Mouse (Mus musculus) cerebellum, adult 11 months (tissue): Measurements from ENCODE around the gene Col24a1.

ENCODE experiments used
- DNase-seq: peaks from one replicate; pipeline ENCODE4 v3.0.0; 2022

The Col24a1 gene

DNA sequence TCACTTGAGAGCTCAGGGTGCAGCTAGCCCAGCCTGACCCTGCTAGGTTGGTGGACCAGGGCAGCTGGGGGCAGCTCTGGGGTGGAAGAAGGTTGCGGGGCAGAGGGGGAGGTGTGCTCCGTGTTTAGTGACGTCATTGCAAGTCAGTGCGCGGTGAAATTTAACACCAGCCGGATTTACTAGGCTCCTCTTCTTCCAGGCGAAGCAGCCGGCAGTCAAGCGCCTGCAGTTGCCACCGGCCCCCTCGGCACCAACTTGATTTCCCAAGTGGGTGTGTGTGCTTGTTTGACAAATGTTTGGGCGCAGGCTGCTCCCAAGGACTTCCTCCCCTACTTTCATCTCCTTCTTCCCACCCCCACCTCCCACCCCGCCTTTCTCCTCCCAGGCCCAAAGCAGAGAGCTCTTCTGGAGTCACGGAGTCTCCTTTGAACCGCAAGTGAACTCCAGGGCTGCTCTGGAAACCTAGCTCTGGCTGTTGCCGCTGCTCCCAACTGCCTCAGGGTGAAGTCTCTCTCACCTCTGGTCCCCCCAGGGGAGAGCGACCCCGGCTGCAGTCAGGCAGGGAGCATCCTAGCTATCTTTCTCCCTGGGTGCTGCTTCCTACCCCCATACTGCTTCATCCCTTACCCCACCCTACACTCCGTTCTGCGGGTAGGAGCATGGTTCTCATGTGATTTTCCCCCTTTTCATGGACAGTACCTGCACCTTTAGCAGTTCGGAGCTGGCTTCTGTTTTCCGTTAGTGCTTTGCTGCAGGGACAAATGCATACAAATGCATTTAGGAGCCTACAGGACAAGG, at the start of gene Col24a1:
TSS of gene Col24a1 (plus strand) at position 136 of the 798 bp plus-strand sequence.
- DNase-seq = no peak

DNA sequence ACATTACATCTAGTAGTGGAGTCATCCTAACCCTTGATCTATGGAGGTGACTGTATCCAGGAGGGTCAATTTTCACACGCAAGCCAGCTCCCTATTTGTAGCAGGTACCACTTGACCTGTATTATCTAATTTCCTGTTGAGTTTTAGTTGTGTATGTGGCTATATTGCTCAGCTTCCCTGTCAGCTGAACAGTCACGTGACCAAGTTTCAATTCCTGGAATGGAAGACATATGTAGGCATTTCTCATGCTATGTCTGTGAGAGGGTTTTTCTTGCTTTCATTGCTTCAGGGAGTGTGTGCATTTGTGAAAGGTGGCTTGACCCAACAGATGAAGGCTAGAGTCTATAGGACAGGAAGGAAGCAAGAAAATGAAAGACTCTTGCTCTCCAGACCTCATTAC, 44.2 kb upstream of the Col24a1 start:
- no peak for DNase-seq

DNA sequence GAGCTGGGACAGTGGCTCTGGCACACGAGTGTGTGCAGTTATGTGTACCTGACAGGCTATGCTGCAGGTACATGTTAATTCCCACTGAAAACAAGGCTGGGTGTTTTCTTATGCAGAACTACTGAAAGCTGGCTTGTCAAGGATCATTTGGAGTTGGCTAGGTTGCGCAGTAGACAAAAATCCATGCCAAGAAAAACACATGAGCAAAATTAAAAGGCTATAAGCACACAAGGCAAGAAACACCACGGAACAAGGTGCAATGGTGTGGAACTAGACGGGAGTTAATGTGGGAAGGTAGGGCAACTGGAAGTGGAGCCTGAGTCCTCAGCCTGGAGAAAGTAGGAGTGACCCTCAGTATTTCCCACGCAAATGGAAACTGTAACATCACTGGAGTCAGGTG, 39.2 kb upstream of the Col24a1 start:
- DNase-seq = no peak

DNA sequence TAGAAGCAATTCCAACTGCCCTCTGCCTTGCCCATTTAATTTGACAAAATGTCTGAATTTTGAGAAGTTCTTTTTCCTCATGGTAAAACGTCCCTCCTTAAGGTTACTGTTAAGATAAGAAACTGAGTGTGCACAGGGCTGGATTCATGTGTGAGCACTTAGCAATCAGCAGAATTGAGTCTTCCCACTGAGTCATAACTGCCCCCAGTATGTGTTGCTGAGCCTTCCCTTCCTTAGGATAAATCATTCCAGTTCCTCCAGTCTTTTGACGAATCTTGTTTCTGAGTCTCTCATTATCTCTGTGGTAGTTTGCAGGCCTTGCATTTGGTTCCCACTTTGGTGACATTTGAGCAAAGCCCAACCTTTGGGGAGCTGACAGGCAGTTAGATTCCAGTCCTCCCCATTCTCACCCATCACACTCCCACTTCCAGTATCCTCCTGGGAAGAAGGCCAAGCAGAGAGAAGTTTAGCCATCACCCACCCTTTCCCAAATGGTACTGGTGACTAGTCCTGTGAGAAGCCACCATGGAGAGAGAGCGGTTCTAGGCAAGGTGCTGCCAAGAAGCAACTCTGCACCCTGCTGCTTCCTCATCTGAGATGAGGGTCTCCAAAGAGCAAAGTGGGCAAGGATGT, 37.4 kb upstream of the Col24a1 start:
- DNase-seq = no peak

DNA sequence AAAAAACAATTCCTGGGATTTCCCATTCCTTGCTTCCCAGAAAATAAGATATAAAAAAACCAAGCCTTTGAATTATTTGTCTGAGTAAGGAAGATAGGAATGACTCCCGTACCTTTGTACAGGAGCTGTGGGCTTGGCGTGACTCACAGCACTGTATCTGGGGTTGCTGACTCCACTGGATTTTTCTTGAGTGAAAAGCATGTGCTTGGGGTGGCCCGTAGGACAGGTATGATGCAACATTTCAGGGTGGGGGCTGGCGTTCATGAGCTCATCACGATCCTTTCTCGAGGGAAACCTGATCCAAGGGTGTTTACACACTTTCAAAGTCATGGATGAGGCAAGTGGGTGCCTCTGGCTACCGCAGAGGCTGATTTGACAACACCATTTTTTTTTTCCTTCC, 35.6 kb upstream of the Col24a1 start:
- no peak for DNase-seq

DNA sequence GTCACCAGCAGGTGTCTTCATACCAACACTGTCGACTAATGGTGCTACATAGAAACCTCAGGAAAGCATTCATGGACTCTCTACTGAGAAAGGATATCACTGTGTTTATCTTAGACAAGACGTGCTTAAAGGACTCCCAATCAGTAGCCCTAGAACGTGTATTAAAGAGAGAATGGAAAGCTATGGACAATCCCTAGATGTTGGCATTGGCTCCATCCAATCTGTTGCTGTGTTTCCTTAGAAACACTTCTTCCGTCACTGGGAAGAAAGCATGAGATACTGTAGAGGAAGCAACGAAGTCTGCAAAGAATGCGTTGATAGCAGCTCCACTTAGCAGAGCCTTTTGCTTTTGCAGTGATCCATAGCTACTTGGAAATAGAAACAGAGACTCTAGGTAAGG, 32.6 kb upstream of the Col24a1 start:
- no peak for DNase-seq

DNA sequence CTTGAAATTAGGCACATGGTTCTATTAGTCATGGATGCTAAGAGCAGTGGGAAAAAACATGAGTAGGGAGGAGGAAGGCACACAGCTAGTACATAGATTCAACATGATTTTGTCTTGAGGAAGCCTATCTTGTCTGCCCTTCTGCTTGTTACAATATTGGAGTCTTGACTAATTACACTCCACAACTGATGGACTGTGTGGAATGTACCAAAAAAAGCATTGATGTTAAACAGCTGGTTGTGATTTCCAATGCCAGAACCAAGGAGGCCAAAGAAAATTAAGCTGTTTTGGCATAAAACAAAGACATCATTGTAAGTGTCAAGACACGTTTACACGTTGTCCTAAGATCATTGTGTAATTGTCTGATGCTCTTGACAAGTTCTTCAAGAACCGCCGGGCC, 29.1 kb upstream of the Col24a1 start:
- DNase-seq = no peak

DNA sequence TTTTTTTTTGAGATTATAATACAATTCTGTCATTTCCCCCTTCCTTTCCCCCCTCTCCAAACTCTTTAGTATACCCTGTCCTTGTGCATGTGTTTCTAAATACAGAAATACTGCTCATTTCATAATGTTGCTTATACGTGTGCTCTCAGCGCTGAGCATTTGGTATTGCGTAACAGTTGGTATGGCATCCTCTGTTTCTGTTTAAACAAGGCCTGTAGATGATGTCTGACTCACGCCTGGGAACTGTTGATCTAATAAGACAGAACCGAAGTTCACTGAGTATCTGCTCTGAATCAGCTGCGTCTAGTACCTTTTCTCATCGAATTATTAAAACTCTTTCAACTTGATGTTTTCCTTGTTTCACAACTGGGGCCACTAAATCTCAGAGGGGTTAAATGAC, 24.2 kb upstream of the Col24a1 start:
- no peak for DNase-seq

DNA sequence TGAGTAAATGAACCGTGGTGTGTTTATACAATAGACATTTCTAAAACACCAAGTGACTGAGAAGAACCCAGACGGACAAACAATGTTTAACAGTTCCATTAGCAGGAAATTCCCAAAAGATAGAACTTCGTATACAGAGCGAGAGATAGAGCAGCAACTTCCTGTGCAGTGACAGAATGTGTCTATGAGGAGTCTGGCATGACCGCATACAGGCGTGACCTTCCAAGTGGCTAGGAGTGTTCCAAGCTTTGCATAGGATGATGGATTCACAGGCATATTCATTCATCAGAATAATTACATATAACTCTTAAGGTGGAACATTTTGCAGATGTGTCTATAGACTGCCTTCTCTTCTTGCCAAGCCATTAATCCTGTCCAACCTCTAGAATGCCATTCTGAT, 18.1 kb upstream of the Col24a1 start:
- no peak for DNase-seq

DNA sequence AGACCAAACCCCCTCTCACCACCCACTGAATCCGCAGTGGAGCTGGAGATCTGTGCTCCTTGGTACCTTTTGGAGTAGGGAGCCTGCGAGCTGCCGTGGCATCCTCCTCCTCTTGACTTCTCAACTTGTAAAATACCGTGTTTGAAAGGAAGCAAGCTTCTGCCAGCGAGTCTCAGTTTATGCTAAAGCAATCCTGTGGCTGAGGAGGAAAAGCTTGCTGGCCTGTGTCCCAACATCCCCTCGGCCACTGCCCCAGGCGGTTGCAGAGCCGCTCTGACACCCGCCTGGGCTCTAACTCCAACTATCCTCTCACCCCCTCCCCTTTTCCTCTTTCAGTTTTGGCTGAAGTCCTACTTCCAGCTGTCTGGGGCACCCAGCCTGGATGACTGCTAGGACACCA, 935 bp downstream of the Col24a1 start:
- no peak for DNase-seq

DNA sequence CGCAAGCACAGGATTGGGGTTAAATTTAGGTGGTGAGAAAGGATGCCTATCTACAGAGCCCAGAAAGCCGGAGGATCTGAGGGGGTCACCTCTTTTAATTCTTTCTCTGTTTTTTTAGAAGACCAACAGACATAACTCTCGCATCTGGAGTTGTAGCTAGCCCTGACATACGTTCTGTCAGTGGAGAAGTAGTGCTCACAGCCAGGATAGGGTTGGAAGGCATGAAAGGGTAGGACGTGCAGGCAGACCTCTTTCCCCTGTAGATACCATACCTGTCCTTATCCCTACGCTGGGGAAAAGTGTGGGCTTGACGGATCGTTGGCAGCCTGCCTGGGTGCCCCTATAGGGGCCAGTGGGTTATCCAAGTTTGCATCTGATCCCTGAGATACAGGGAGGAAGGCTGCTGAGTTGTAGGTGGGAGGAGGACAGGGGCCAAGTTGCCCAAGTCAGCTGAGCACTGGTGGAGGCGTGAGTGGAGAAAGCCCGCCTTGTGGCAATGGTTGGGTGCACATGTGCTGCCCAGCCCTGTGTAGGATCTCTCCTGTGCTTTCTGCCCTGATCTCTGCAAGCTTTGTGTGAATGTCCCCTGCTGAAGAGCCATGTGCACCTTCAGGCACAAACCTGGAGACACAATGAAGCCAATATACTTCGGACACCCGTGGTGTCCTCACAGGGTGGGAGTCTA, 1.5 kb downstream of the Col24a1 start:
- no peak for DNase-seq

DNA sequence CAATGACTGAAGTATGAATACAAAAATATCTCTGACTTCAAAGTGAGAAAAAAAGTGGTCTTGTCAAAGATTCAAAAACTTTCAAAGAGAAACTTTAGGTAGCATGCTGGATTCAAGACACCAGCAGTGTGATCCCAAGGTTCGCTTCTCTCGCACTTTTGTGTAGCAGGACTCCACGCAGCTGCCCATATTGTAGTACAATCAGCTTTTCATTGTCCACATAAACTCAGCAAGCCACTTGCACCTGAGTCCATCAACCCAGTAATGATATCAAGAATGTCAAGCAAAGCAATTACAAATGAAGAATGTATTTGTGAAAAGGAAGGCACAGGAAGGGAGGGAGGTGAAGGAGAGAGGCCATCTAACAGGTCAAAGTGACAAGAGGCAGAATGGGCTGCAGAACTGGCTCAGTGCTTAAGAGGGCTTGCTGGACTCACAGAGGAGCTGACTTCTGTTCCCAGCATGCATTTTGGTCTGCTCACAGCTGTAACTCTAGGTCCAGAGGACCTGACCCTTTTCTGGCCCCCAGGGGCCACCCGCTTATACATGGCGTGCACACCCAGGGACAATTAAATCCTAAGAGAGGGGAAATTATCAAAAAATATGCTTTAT, 7.8 kb downstream of the Col24a1 start:
- no peak for DNase-seq

DNA sequence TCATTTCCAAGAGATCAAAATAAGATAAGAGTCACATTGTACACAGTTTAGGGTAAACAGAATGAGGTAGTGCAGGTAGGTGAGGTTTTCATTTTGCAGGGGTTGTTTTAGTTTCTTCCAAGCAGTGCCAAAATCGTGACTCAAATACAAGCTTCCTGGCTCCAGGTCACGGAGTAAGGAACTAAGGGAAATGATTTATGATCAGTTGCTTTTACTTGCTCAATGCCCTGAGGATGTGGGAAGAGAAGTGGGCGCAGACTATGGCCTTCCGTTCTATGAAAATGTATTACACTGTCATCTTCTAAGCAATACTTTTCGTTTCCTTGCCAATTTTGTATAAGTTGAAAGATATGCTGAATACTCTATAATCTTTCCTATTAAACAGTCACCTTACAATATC, 13.0 kb downstream of the Col24a1 start:
- no peak for DNase-seq

DNA sequence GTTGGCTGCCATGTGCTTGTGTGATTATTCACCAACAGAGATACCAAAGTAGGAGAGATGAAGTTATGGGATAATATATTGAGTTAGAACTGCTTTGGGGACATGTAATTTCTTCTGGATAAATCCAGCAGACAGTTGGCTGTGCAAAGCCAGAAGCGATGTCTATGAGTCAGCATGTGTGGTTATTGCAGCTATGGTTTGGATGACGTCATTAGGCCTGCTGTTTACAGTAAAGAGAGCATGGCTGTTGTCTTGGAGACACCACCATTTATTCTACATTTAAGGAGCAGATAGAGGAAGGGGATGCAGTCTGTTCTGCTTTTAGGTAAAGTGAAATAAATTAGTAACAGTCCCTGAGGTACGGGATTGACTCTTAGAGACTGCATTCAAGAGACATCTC, 14.9 kb downstream of the Col24a1 start:
- no peak for DNase-seq

DNA sequence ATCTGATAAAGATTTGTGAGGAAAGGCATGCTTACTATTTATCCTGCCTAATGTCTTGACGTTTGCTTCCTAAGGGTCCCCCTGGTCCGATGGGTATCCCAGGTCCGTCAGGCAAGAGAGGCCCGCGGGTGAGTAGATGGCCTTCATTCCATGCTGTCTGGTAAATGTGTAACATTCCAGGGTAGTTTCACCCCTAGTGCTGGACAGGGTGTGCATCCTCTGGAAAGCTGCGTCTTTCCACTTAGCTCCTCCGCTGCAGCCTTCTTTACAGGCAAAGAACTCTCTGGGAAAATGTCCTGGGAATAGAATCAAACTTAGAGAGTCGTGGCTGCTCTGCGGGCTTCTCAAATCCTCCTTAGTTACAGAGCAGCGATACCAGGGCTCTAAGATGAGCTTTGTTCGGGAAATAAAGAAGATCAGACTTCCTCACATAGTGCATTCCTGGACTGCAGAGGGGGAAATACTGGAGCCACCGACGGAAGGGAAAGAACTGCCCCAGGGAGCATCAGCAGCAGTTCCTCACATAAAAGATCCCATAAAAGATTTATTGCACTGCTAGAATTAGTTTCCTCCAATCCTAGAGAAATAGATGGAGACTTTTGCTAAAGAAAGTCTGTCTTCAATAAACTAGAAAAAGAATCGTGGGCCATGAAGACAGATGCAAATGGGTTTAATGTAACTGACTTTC, 28.5 kb downstream of the Col24a1 start:
- DNase-seq = no peak

DNA sequence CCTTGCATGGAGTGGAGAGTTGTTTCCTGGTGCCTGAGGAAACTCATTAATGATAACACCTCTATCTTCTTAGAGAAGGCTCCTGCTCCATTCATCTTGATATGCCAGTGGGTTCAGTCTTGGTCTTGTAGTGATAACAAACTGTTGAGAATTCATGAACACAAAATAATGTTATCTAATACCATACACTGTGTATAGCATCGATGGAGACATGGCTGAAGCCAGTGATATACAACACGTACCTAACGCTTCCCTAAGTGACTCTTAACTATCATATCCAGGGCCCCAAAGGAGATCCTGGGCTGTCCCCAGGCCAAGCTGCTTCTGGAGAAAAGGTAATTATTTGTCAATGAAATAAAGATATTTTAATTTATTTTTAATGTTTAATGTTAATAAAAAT, 33.1 kb downstream of the Col24a1 start:
- DNase-seq = no peak

DNA sequence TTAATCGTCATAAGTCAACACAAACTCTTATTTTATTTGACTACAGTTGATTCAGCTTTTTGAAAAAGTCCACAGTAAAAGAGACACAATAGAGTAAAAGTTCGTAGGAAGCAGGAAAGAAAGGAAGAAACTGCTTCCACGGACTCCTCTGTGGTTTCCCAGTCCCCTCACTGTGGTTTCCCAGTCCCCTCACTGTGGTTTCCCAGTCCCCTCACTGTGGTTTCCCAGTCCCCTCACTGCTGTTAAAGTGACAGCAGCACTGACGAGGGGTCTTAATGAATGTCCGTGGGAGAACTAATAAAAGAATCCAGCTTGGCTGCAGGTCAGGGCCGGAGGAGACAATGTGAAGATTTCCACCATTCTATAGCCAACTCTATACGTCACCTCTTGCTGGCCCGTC, 39.4 kb downstream of the Col24a1 start:
- DNase-seq = no peak

DNA sequence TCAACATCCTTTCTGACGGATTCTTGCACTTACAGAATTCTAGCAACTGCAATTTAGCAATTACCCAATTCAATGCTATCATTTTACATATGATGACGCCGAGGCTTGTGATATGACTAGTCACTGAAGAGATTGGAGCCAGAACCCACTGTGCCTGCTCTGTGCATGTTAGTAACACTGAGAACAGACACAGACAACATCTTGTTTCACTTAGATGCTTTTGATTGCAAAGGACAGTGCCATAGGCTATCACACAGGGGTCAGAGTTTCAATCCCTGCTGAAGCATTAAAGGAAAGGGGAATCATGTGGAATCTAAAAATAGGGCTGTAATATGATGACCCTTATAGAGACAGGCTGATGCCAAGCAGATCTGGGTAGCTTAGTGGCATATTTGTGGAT, 41.8 kb downstream of the Col24a1 start:
- no peak for DNase-seq

DNA sequence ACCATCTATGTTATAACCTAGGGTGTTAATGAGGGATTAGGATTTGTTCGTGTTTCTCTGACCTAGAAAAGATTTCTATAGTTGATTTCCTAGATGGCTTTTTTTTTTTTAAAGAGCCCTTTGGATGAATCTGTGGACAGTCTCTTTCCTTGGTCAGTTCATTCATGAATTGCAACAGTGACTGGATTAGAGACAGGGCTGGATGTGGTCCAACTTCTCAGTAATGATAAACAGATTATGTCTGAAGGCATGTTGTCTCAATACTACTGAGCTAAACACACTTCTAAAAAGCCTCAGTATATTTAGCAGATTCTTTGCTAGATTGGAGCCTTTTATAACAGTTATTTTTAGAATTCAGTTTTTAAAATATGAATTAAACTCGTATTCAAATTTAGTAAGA, 44.9 kb downstream of the Col24a1 start:
- DNase-seq = no peak

DNA sequence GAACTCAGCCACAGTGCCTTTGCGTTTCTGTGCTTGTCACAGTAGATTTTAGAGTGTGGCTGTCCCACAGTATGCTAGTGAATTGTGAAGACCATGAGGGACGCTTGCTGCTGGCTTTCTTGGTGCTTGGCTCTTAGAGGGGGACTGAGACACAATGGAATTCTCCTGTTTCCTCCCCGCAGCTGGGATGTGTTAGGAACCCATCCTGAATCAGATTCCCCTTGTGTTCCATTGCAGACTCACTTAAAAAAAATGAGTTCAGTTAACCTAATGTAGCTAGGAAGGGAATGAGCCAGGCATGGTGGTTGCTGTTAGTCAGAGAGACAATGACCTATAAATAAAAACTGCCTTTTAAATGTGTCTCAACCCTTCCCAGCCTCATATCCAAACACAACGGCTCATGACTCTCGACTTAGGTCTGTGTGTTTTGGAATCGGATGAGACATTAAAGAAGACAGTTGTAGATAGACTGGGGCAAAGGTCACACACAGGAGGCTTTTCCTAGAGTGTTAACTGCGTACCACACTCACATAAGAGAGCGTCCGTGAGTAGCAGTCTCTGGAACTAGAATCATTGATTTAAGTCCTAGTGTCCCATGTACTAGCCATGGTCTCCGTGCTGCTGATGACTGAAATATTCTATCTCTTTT, 47.7 kb downstream of the Col24a1 start:
- DNase-seq = no peak

DNA sequence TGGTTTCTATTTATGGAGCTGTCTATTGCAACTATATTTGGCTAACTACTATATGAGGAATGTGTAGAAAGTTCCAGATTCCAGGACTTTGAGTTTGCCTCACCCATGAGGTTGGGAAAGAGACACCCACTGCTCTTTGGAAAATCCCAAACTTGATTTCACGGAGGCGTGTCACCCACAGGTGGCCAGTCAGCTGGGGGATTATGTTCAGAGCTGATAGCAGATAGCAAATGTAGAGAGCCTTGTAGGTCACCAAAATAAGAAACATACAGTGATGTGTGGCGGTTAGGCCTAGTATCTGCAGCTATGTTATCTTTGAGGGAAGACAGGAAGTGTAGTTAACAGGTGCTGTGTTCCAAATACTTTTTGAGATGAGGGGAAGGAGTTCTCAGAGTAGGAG, 56.4 kb downstream of the Col24a1 start:
- no peak for DNase-seq

DNA sequence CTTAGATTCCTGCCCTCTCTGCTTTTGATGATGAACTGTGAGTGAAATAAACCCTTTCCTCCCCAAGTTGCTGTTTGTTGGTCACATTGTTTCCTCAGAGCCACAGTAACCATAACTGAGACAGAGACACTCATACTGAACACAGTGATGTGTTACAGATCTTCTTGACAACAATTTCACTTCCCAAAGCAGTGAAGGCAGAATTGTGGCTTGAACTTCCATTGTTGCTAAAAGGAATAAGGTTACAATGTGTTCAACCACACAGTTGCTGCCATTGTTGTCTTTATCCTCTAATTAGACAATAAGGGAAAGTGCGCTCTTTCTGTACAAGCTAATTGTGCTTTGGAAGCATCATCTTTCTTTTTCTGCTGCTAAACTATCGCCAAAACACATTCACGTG, 61.7 kb downstream of the Col24a1 start:
- DNase-seq = no peak
